Mouse (Mus musculus): Measurements from ENCODE around the gene Eefsec. TPM values are rescaled to one million over a fixed set of nuclear protein-coding genes. Genes with fewer than 3 reads are reported as not detected.

The Eefsec gene
- polyA plus RNA-seq, 1 experiment from 2014 or later = 15.3 TPM

DNA sequence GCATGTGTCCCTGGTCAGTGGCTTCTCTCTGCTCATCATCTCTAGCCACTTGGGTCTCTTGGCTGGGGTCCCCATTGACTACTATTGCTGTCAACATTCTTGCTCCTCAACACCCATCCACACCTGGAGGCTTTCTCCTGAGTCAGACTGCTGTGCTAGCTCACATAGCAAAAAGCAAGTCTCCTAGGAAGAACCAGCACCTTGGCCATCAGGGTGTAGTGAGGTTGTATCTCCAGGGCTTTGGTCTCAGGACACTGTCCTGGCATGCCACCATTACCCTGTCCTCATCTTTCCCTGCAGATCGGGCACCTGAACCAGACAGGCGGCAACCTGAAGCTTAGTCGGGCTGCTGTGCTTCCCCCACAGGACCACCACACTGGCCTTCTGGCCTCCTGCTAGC, 238.0 kb downstream of the Eefsec start:
- Histone ChIP-seq H3K4me2 (ENCODE audit: low read depth, low read length) (no peak overlapping the region), H3K4me1 (ENCODE audit: control insufficient read depth, low read depth, low read length) (peaks cover 3% of the 10 kb centered on the region), H3K4me3 (ENCODE audit: low read depth, low read length) (no peak overlapping the region), H3K36me3 (ENCODE audit: control insufficient read depth, insufficient read depth) (no peaks in the 10 kb centered on the region), H3K27ac (ENCODE audit: low read length) (no peak overlapping the region), H3K27me3 (ENCODE audit: control insufficient read depth, insufficient read depth, low read depth, low read length) (peaks cover 23% of the 10 kb centered on the region), H3K9ac (ENCODE audit: low read depth, low read length) (no peak overlapping the region), H3K9me3 (replicated peaks; ENCODE audit: control insufficient read depth, low read length) (no peaks in the 10 kb centered on the region)
- ATAC-seq (ENCODE audit: low read depth) = no peak
- 75% methylated on average over 3 of the region's 3 CpGs for WGBS (ENCODE audit: insufficient replicate concordance)

DNA sequence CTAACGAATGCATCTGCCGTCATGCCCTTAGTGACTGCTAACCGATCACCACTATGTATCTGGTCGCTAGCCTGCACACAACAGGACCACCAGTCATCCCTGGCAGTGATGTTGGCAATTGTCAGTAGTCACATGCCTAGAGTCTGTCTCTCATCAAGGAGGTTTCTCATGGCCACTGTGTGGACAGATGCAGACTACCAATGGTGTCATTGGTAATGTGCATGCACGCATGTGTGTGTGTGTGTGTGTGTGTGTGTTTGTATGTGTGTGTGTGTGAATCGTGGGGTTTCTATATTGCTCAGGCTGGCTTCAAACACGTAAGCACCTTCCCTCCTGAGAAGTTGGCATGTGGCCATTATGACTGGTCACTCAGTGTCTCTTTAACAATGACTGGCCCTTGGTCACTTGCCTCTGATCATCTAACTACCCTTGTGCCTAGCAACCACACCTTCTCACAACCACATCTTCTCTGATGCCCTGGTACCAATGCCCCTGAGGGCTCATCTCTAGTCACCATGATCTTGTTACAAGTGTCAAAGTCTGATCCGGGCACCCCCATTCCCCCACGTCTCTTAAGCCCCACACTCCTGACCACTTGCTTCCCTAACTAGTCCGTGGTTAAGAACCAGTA, 238.8 kb downstream of the Eefsec start:
- ATAC-seq (ENCODE audit: low read depth) = no peak
- H3K27me3 ChIP-seq (ENCODE audit: control insufficient read depth, insufficient read depth, low read depth, low read length) = peaks cover 27% of the 10 kb centered on the region
- WGBS (ENCODE audit: insufficient replicate concordance) = 67% methylated on average over 10 of the region's 10 CpGs

More for the DNA sequence above, 238.8 kb downstream of the Eefsec start:
- Histone ChIP-seq H3K4me3 (ENCODE audit: low read depth, low read length) (no peak overlapping the region), H3K4me1 (ENCODE audit: control insufficient read depth, low read depth, low read length) (peaks cover 12% of the 10 kb centered on the region), H3K9me3 (replicated peaks; ENCODE audit: control insufficient read depth, low read length) (no peaks in the 10 kb centered on the region), H3K9ac (ENCODE audit: low read depth, low read length) (no peak overlapping the region), H3K4me2 (ENCODE audit: low read depth, low read length) (no peak overlapping the region), H3K36me3 (ENCODE audit: control insufficient read depth, insufficient read depth) (no peaks in the 10 kb centered on the region), H3K27ac (ENCODE audit: low read length) (no peak overlapping the region)

Other genes with a start within 250 kb of the Eefsec start
- gene Dnajb8, start 224.3 kb downstream of the Eefsec start, polyA plus RNA-seq (2015; fragmentation: Nextera tagmentation; extraction: Ambion mirVana) = not detected in 2 replicates
- 58.1 and 62.3 TPM in 2 replicates for gene Ruvbl1, start 18.9 kb upstream of the Eefsec start, polyA plus RNA-seq (2015; fragmentation: Nextera tagmentation; extraction: Ambion mirVana)
- 132 and 138 TPM in 2 replicates for gene Sec61a1, start 72.4 kb upstream of the Eefsec start, polyA plus RNA-seq (2015; fragmentation: Nextera tagmentation; extraction: Ambion mirVana)
- 1.4 TPM in 2 replicates for gene Kbtbd12, start 191.4 kb upstream of the Eefsec start, polyA plus RNA-seq (2015; fragmentation: Nextera tagmentation; extraction: Ambion mirVana)

Data from liver, embryonic 16.5 days (tissue).